Mouse (Mus musculus): Measurements from ENCODE around the gene Bcl2a1a.
A peak's percentile ranks its signal among the peaks of the same experiment; 100 is the strongest.
"Not testable (repeated sequence)": the region's sequence is repeated elsewhere in the genome, so short reads cannot be mapped to it uniquely, and the experiment has no call there.

Gene Bcl2a1a

GRCm38 (mm10) chr9:88956670-88957153 lies at the start of gene Bcl2a1a:
Gene Bcl2a1a, plus strand, starts transcription at chr9:88956900.
- not testable (repeated sequence) for DNase-seq

- DNase-seq, result not testable (repeated sequence)
These were observed 40.1 kb upstream of the Bcl2a1a start for GRCm38 (mm10) chr9:88916576-88916975.

GRCm38 (mm10) chr9:88938312-88938711 lies 18.4 kb upstream of the Bcl2a1a start:
- DNase-seq, result peak; percentile 25

GRCm38 (mm10) chr9:88951466-88951865 lies 5.2 kb upstream of the Bcl2a1a start:
- DNase-seq, result not testable (repeated sequence)

- not testable (repeated sequence) for DNase-seq
These were observed 3.5 kb upstream of the Bcl2a1a start for GRCm38 (mm10) chr9:88953151-88953550.

- DNase-seq, result not testable (repeated sequence)
These were observed 1.5 kb upstream of the Bcl2a1a start for GRCm38 (mm10) chr9:88955224-88955623.

GRCm38 (mm10) chr9:88956035-88956434 lies 665 bp upstream of the Bcl2a1a start:
- DNase-seq, result not testable (repeated sequence)

- DNase-seq, result no peak
These were observed 2.2 kb downstream of the Bcl2a1a start for GRCm38 (mm10) chr9:88958891-88959290.

- not testable (repeated sequence) for DNase-seq
These were observed 3.3 kb downstream of the Bcl2a1a start for GRCm38 (mm10) chr9:88959981-88960380.

- DNase-seq, result not testable (repeated sequence)
These were observed 9.8 kb downstream of the Bcl2a1a start for GRCm38 (mm10) chr9:88966462-88966861.

GRCm38 (mm10) chr9:88969502-88969901 lies 12.8 kb downstream of the Bcl2a1a start:
- DNase-seq, result not testable (repeated sequence)

GRCm38 (mm10) chr9:88976875-88977274 lies 20.2 kb downstream of the Bcl2a1a start:
- DNase-seq, result not testable (repeated sequence)

GRCm38 (mm10) chr9:88979781-88980180 lies 23.1 kb downstream of the Bcl2a1a start:
- not testable (repeated sequence) for DNase-seq

GRCm38 (mm10) chr9:89001541-89001940 lies 44.8 kb downstream of the Bcl2a1a start:
- DNase-seq, result peak; percentile 26

Measured in kidney, postnatal 10 days (tissue).